Mouse (Mus musculus) neural tube, embryonic 10.5 days (tissue): Measurements from ENCODE around the gene Mettl18.
"Not testable (repeated sequence)": the region's sequence is repeated elsewhere in the genome, so short reads cannot be mapped to it uniquely, and the experiment has no call there.

ENCODE experiments used
- DNase-seq: peaks from one replicate; pipeline ENCODE4 v3.0.0-alpha.2; 2017; ENCODE audit warnings: low spot score; ENCODE audit errors: extremely low spot score

The Mettl18 gene

GRCm38 (mm10) chr1:163994721-163995608, at the start of gene Mettl18, which contains the start of gene BC055324:
TSS of gene Mettl18 (plus strand) at chr1:163994889.
TSS of gene BC055324 (minus strand) at chr1:163994796.
- peak; percentile 90 for DNase-seq

- no peak for DNase-seq
Observed at GRCm38 (mm10) chr1:163953396-163953795, 41.3 kb upstream of the Mettl18 start.

- DNase-seq: no peak
Observed at GRCm38 (mm10) chr1:163958036-163958435, 36.7 kb upstream of the Mettl18 start.

GRCm38 (mm10) chr1:163964008-163964689, 30.5 kb upstream of the Mettl18 start:
- no peak for DNase-seq

- no peak for DNase-seq
Observed at GRCm38 (mm10) chr1:163974471-163974870, 20.2 kb upstream of the Mettl18 start.

- no peak for DNase-seq
Observed at GRCm38 (mm10) chr1:163975088-163975487, 19.6 kb upstream of the Mettl18 start.

GRCm38 (mm10) chr1:163976515-163976914, 18.2 kb upstream of the Mettl18 start:
- no peak for DNase-seq

- DNase-seq: no peak
Observed at GRCm38 (mm10) chr1:163992371-163992770, 2.3 kb upstream of the Mettl18 start.

- no peak for DNase-seq
Observed at GRCm38 (mm10) chr1:163994173-163994720, 442 bp upstream of the Mettl18 start.

- DNase-seq: no peak
Observed at GRCm38 (mm10) chr1:163995609-163995913, 872 bp downstream of the Mettl18 start.

- DNase-seq: no peak
Observed at GRCm38 (mm10) chr1:164001831-164002452, 7.3 kb downstream of the Mettl18 start.

- DNase-seq: no peak
Observed at GRCm38 (mm10) chr1:164004311-164004710, 9.6 kb downstream of the Mettl18 start.

GRCm38 (mm10) chr1:164009235-164009634, 14.5 kb downstream of the Mettl18 start:
- DNase-seq: peak; percentile 21

- DNase-seq: no peak
Observed at GRCm38 (mm10) chr1:164014616-164015015, 19.9 kb downstream of the Mettl18 start.

- DNase-seq: no peak
Observed at GRCm38 (mm10) chr1:164018221-164018896, 23.7 kb downstream of the Mettl18 start.

GRCm38 (mm10) chr1:164019789-164020188, 25.1 kb downstream of the Mettl18 start:
- DNase-seq: no peak

GRCm38 (mm10) chr1:164020746-164021145, 26.1 kb downstream of the Mettl18 start:
- not testable (repeated sequence) for DNase-seq

- not testable (repeated sequence) for DNase-seq
Observed at GRCm38 (mm10) chr1:164022106-164022505, 27.4 kb downstream of the Mettl18 start.

- no peak for DNase-seq
Observed at GRCm38 (mm10) chr1:164025685-164026084, 31.0 kb downstream of the Mettl18 start.

- DNase-seq: no peak
Observed at GRCm38 (mm10) chr1:164027416-164027815, 32.7 kb downstream of the Mettl18 start.
